ENCODE assay signal across 8 mouse cellular contexts in genomic region chr14:13933290-13934051, GRCm38 (mm10). TPM values are rescaled to one million over a fixed set of nuclear protein-coding genes. Genes with fewer than 3 reads are reported as not detected.
A peak's percentile ranks its signal among the peaks of the same experiment; 100 is the strongest.
DNase-seq lines count a peak whose midpoint lies in the region; ATAC-seq and TF ChIP-seq lines count a peak whose summit lies in the region.

No protein-coding gene starts in this region.

- H3K36me3 ChIP-seq in lung, embryonic 16.5 days (ENCODE audit: control insufficient read depth, insufficient read depth, low read length), result no peaks in the 10 kb centered on the region
- H3K36me3 ChIP-seq in forebrain, embryonic 10.5 days (replicated peaks), result no peaks in the 10 kb centered on the region
- H3K36me3 ChIP-seq in small intestine, adult 2 months (ENCODE audit: control insufficient read depth, insufficient read depth, low read length), result no peaks in the 10 kb centered on the region

- H3K9me3 ChIP-seq in lung, embryonic 16.5 days (ENCODE audit: control insufficient read depth, low read length), result peaks cover 4% of the 10 kb centered on the region; the same call in 1 of the 2 replicates
- peaks cover 23% of the 10 kb centered on the region for H3K9me3 ChIP-seq in forebrain, embryonic 10.5 days

- TF ChIP-seq CTCF in small intestine, adult 2 months (IDR thresholded peaks at IDR 0.05; ENCODE audit: extremely low read depth, insufficient read length, insufficient replicate concordance, low read depth, low read length), result no peak

- DNase-seq in lung, adult 18-20 months, result no peak
- DNase-seq in forebrain, embryonic 10.5 days (ENCODE audit: extremely low spot score, low spot score), result no peak
- peak; percentile 7 for DNase-seq in liver
- DNase-seq in right cerebral cortex, postnatal 14 days, result no peak
- DNase-seq in lung, postnatal 14 days, result no peak
- DNase-seq in spleen, postnatal 4 days (ENCODE audit: low spot score in 2 of 2), result no peak

- no peak overlapping the region for H3K27ac ChIP-seq in lung, embryonic 16.5 days (ENCODE audit: low read length)
- H3K27ac ChIP-seq in forebrain, embryonic 10.5 days, result peak overlapping the region; percentile 76
- no peak overlapping the region for H3K27ac ChIP-seq in small intestine, adult 2 months (ENCODE audit: insufficient read depth, low read depth, low read length)

- peak overlapping the region; percentile 47 for H3K4me2 ChIP-seq in lung, embryonic 16.5 days (ENCODE audit: low read depth, low read length)

- H3K4me3 ChIP-seq in lung, embryonic 16.5 days (ENCODE audit: low read length), result peak overlapping the region; percentile 44
- H3K4me3 ChIP-seq in forebrain, embryonic 10.5 days, result peak overlapping the region; percentile 43
- H3K4me3 ChIP-seq in small intestine, adult 2 months (ENCODE audit: low read depth, low read length), result peak overlapping the region; percentile 49

- peaks cover 3% of the 10 kb centered on the region; the same call in 1 of the 2 replicates for H3K4me1 ChIP-seq in lung, embryonic 16.5 days (replicated peaks; ENCODE audit: control insufficient read depth, insufficient read depth, low read length)
- peaks cover 11% of the 10 kb centered on the region for H3K4me1 ChIP-seq in forebrain, embryonic 10.5 days
- H3K4me1 ChIP-seq in small intestine, adult 2 months (ENCODE audit: control insufficient read depth, insufficient read depth, insufficient read length, low read length), result peaks cover 4% of the 10 kb centered on the region; the same call in 1 of the 2 replicates

- 24% methylated on average over 26 of the region's 31 CpGs for WGBS in lung, embryonic 16.5 days
- 41% methylated on average over 31 of the region's 31 CpGs for WGBS in forebrain, embryonic 10.5 days
- WGBS in small intestine, adult 2 months, result 47% methylated on average over 31 of the region's 31 CpGs

- peak overlapping the region; percentile 56 for H3K9ac ChIP-seq in lung, embryonic 16.5 days (ENCODE audit: low read length)

- no peak for TF ChIP-seq POLR2A in small intestine, adult 2 months (IDR thresholded peaks at IDR 0.05; ENCODE audit: low read depth, low read length)

- peak; percentile 64 for ATAC-seq in lung, embryonic 16.5 days (ENCODE audit: low read depth)

- H3K27me3 ChIP-seq in lung, embryonic 16.5 days (ENCODE audit: control insufficient read depth, insufficient read depth, low read depth, low read length), result no peaks in the 10 kb centered on the region
- no peaks in the 10 kb centered on the region for H3K27me3 ChIP-seq in forebrain, embryonic 10.5 days (ENCODE audit: poor library complexity, severe bottlenecking)
- H3K27me3 ChIP-seq in small intestine, adult 2 months (ENCODE audit: control insufficient read depth, insufficient read depth, low read length), result no peaks in the 10 kb centered on the region

RNA-seq across cellular contexts. Expression of gene Gm281, which starts 19.2 kb away (rescaled TPM):
- 0.05 and 0.06 TPM in 2 replicates for polyA plus RNA-seq in lung, embryonic 16.5 days (2015; fragmentation: Nextera tagmentation; extraction: Ambion mirVana)
- polyA plus RNA-seq in forebrain, embryonic 10.5 days (2016; fragmentation: Nextera tagmentation; extraction: Ambion mirVana), result not detected in 2 replicates
- not detected in 2 replicates for polyA plus RNA-seq in small intestine, adult 2 months (2012; rRNA removed)

RNA-seq across cellular contexts. Expression of gene Atxn7, which starts 27.8 kb away (rescaled TPM):
- polyA plus RNA-seq in lung, embryonic 16.5 days (2015; fragmentation: Nextera tagmentation; extraction: Ambion mirVana), result 4.0 and 4.3 TPM in 2 replicates
- 4.5 and 4.7 TPM in 2 replicates for polyA plus RNA-seq in forebrain, embryonic 10.5 days (2016; fragmentation: Nextera tagmentation; extraction: Ambion mirVana)
- 11.9 and 30.8 TPM in 2 replicates for polyA plus RNA-seq in small intestine, adult 2 months (2012; rRNA removed)

RNA-seq across cellular contexts. Expression of gene Thoc7, which starts 28.2 kb away (rescaled TPM):
- polyA plus RNA-seq in lung, embryonic 16.5 days (2015; fragmentation: Nextera tagmentation; extraction: Ambion mirVana), result 165 and 166 TPM in 2 replicates
- 235 and 250 TPM in 2 replicates for polyA plus RNA-seq in forebrain, embryonic 10.5 days (2016; fragmentation: Nextera tagmentation; extraction: Ambion mirVana)
- polyA plus RNA-seq in small intestine, adult 2 months (2012; rRNA removed), result 3.6 and 13.5 TPM in 2 replicates

Comparison
In these comparisons a context has a peak if more than half of its experiments do, and no peak if none do; other contexts are left out.
1. RNA of gene Thoc7, which starts 28.2 kb away (polyA plus RNA-seq): 235 to 250 TPM in forebrain, embryonic 10.5 days and 165 to 166 TPM in lung, embryonic 16.5 days; 3.6 to 13.5 TPM in small intestine, adult 2 months; every median in the first group is over 10 times any median in the second.
2. Peak in every context shown above with its lines, with median percentiles within 50 percentile points of each other: H3K4me3 ChIP-seq.